Mouse (Mus musculus): ENCODE results near the gene Slc16a1.
"Not testable (repeated sequence)": the region's sequence is repeated elsewhere in the genome, so short reads cannot be mapped to it uniquely, and the experiment has no call there.

- not testable (repeated sequence) for TF ChIP-seq CTCF (IDR thresholded peaks at IDR 0.05; ENCODE audit: low read depth, low read length); POLR2A (IDR thresholded peaks at IDR 0.05; ENCODE audit: extremely low read depth, insufficient read depth, low read length)
These were observed 31.9 kb downstream of the Slc16a1 start for GRCm38 (mm10) chr3:104670183-104671020.
